Mouse (Mus musculus) liver, adult 2 months (tissue): ENCODE measurements at regions not wholly inside any gene's neighbourhood (a gene's known extent, or its start where the extent isn't known, plus 50 kb on each side); places are given as distances from the start of the nearest gene placed in this dataset.
"Not testable (repeated sequence)": the region's sequence is repeated elsewhere in the genome, so short reads cannot be mapped to it uniquely, and the experiment has no call there.

Experiments
- DNase-seq: peaks from one replicate; pipeline ENCODE4 v3.0.0-alpha.2; 2011; ENCODE audit warnings: low read depth, low spot score; ENCODE audit errors: extremely low read depth
- H3K27ac ChIP-seq: fragments of 200-500 bp; replicated peaks from 2 replicates; pipeline ENCODE4 v1.5.1; 2012; ENCODE audit warnings: low read depth, mild to moderate bottlenecking, control low read depth, inconsistent platforms, low read length; ENCODE audit not compliant: insufficient read depth
- H3K27me3 ChIP-seq: fragments of 200-500 bp; 2 replicates; pipeline ENCODE4 v1.6.1; 2012; ENCODE audit warnings: mild to moderate bottlenecking, moderate library complexity, low read length, inconsistent platforms; ENCODE audit not compliant: control insufficient read depth, insufficient read depth
- H3K36me3 ChIP-seq: fragments of 200-500 bp; 2 replicates; pipeline ENCODE4 v1.6.1; 2012; ENCODE audit warnings: low read length, inconsistent platforms; ENCODE audit not compliant: control insufficient read depth, insufficient read depth
- H3K4me1 ChIP-seq: fragments of 200-500 bp; 2 replicates; pipeline ENCODE4 v1.6.1; 2011; ENCODE audit warnings: low read length; ENCODE audit not compliant: control insufficient read depth, insufficient read depth
- H3K4me3 ChIP-seq: fragments of 200-500 bp; 2 replicates; pipeline ENCODE4 v1.5.1; 2011; ENCODE audit warnings: low read depth, mild to moderate bottlenecking, control low read depth, low read length, moderate library complexity; ENCODE audit not compliant: insufficient read depth
- H3K79me2 ChIP-seq: fragments of 200-500 bp; 2 replicates; pipeline ENCODE4 v1.6.1; 2012; ENCODE audit warnings: inconsistent platforms, mild to moderate bottlenecking, low read length, moderate library complexity; ENCODE audit not compliant: control insufficient read depth, insufficient read depth
- H3K9ac ChIP-seq: fragments of 200-500 bp; 2 replicates; pipeline ENCODE4 v1.6.1; 2012; ENCODE audit warnings: low read depth, mild to moderate bottlenecking, control low read depth, inconsistent platforms, low read length
- CTCF ChIP-seq: fragments of 200-500 bp; IDR thresholded peaks from 2 replicates; pipeline ENCODE4 v1.5.1; 2011; ENCODE audit warnings: low read depth, low read length, control low read depth
- POLR2A ChIP-seq: fragments of 200-500 bp; IDR thresholded peaks from 2 replicates; pipeline ENCODE4 v1.6.1; 2011; ENCODE audit warnings: low read length, control low read depth; ENCODE audit not compliant: insufficient read depth; ENCODE audit errors: extremely low read depth
- WGBS: fragments of 180-500 bp; shearing (Covaris S2); methylation state at CpG from one replicate; pipeline ENCODE4 v1.1.7; 2018; 5-methylcytosine and 5-hydroxymethylcytosine counted together

- 68% methylated on average over 2 of the region's 2 CpGs for WGBS
- H3K36me3 ChIP-seq, result no peaks in the 10 kb centered on the region
- no peak for TF ChIP-seq CTCF
- TF ChIP-seq POLR2A, result no peak
- DNase-seq, result no peak
- H3K4me3 ChIP-seq, result no peak overlapping the region
- H3K27ac ChIP-seq, result no peak overlapping the region
- H3K9ac ChIP-seq, result no peak overlapping the region
- no peaks in the 10 kb centered on the region for H3K27me3 ChIP-seq
- no peaks in the 10 kb centered on the region for H3K79me2 ChIP-seq
- no peaks in the 10 kb centered on the region for H3K4me1 ChIP-seq
Measured at GRCm38 (mm10) chr4:69677315-69677714, 723.1 kb upstream of the Brinp1 start.

GRCm38 (mm10) chr4:69673456-69673855 lies 719.3 kb upstream of the Brinp1 start:
- no peak for TF ChIP-seq POLR2A
- TF ChIP-seq CTCF, result no peak
- no peaks in the 10 kb centered on the region for H3K4me1 ChIP-seq
- no peaks in the 10 kb centered on the region for H3K27me3 ChIP-seq
- no peak for DNase-seq
- no peak overlapping the region for H3K4me3 ChIP-seq
- no peak overlapping the region for H3K27ac ChIP-seq
- no peaks in the 10 kb centered on the region for H3K36me3 ChIP-seq
- no peak overlapping the region for H3K9ac ChIP-seq
- H3K79me2 ChIP-seq, result no peaks in the 10 kb centered on the region

- H3K27me3 ChIP-seq, result no peaks in the 10 kb centered on the region
- WGBS, result 65% methylated on average over 2 of the region's 2 CpGs
- no peak overlapping the region for H3K27ac ChIP-seq
- H3K79me2 ChIP-seq, result no peaks in the 10 kb centered on the region
- TF ChIP-seq POLR2A, result no peak
- H3K4me1 ChIP-seq, result no peaks in the 10 kb centered on the region
- no peak overlapping the region for H3K9ac ChIP-seq
- H3K36me3 ChIP-seq, result no peaks in the 10 kb centered on the region
- H3K4me3 ChIP-seq, result no peak overlapping the region
- no peak for DNase-seq
Measured at GRCm38 (mm10) chr4:69628908-69629307, 674.7 kb upstream of the Brinp1 start.

- WGBS, result 77% methylated on average over 2 of the region's 2 CpGs
- DNase-seq, result not testable (repeated sequence)
Measured at GRCm38 (mm10) chr4:69626426-69626825, 672.2 kb upstream of the Brinp1 start.

GRCm38 (mm10) chr4:69625831-69626230 lies 671.6 kb upstream of the Brinp1 start:
- Histone ChIP-seq H3K36me3 (no peaks in the 10 kb centered on the region), H3K9ac (no peak overlapping the region), H3K79me2 (no peaks in the 10 kb centered on the region), H3K27me3 (no peaks in the 10 kb centered on the region), H3K27ac (no peak overlapping the region), H3K4me3 (no peak overlapping the region), H3K4me1 (no peaks in the 10 kb centered on the region)
- no peak for DNase-seq
- no peak for TF ChIP-seq CTCF
- TF ChIP-seq POLR2A, result no peak
- WGBS, result 78% methylated on average over 2 of the region's 2 CpGs

More at GRCm38 (mm10) chr4:69626426-69626825, 672.2 kb upstream of the Brinp1 start:
- H3K27me3 ChIP-seq, H3K9ac ChIP-seq, H3K79me2 ChIP-seq, H3K36me3 ChIP-seq, H3K4me3 ChIP-seq, H3K27ac ChIP-seq, H3K4me1 ChIP-seq: not testable (repeated sequence)

- no peak for TF ChIP-seq CTCF
- TF ChIP-seq POLR2A, result no peak
- no peaks in the 10 kb centered on the region for H3K36me3 ChIP-seq
- no peak for DNase-seq
- H3K27ac ChIP-seq, result no peak overlapping the region
- H3K4me3 ChIP-seq, result no peak overlapping the region
- H3K4me1 ChIP-seq, result no peaks in the 10 kb centered on the region
- H3K27me3 ChIP-seq, result no peaks in the 10 kb centered on the region
- H3K9ac ChIP-seq, result no peak overlapping the region
- no peaks in the 10 kb centered on the region for H3K79me2 ChIP-seq
- 92% methylated on average over 2 of the region's 2 CpGs for WGBS
Measured at GRCm38 (mm10) chr4:69621058-69621609, 666.9 kb upstream of the Brinp1 start.
